Mouse (Mus musculus) midbrain, embryonic 13.5 days (tissue): Measurements from ENCODE around the gene Adarb2. TPM values are rescaled to one million over a fixed set of nuclear protein-coding genes. Genes with fewer than 3 reads are reported as not detected.

ENCODE experiments used
- ATAC-seq: fragments of 200-750 bp; cut with Nextera tagmentation; 2 replicates; pipeline ENCODE4 v1.8.0; 2017; ENCODE audit warnings: mild to moderate bottlenecking, moderate TSS enrichment, moderate library complexity
- H3K27ac ChIP-seq: fragments of 300-500 bp; sonication (generic); 2 replicates; pipeline ENCODE4 v1.5.1; 2015; ENCODE audit warnings: inconsistent platforms, mild to moderate bottlenecking, moderate library complexity
- H3K27me3 ChIP-seq: fragments of 300-500 bp; sonication (generic); 2 replicates; pipeline ENCODE4 v1.6.1; 2015; ENCODE audit warnings: mild to moderate bottlenecking, inconsistent platforms
- H3K36me3 ChIP-seq: fragments of 300-500 bp; sonication (generic); 2 replicates; pipeline ENCODE4 v1.6.1; 2015; ENCODE audit warnings: mild to moderate bottlenecking, inconsistent platforms
- H3K4me1 ChIP-seq: fragments of 300-500 bp; sonication (generic); replicated peaks from 2 replicates; pipeline ENCODE4 v1.6.1; 2015; ENCODE audit warnings: inconsistent platforms
- H3K4me2 ChIP-seq: fragments of 300-500 bp; sonication (generic); replicated peaks from 2 replicates; pipeline ENCODE4 v1.6.1; 2015; ENCODE audit warnings: moderate library complexity, mild to moderate bottlenecking, inconsistent platforms
- H3K4me3 ChIP-seq: fragments of 300-500 bp; sonication (generic); replicated peaks from 2 replicates; pipeline ENCODE4 v1.5.1; 2015; ENCODE audit warnings: mild to moderate bottlenecking, inconsistent platforms
- H3K9ac ChIP-seq: fragments of 300-500 bp; sonication (generic); replicated peaks from 2 replicates; pipeline ENCODE4 v1.6.1; 2015; ENCODE audit warnings: mild to moderate bottlenecking, inconsistent platforms
- H3K9me3 ChIP-seq: fragments of 300-500 bp; sonication (generic); 2 replicates; pipeline ENCODE4 v1.6.1; 2016; ENCODE audit warnings: mild to moderate bottlenecking, inconsistent platforms
- WGBS: fragments of 180-500 bp; shearing (Covaris S2); methylation state at CpG from one replicate; pipeline ENCODE4 v1.1.7; 2015; 5-methylcytosine and 5-hydroxymethylcytosine counted together
- polyA plus RNA-seq: library from polyadenylated mRNA; unstranded; fragments of >200 nt; fragmentation: Nextera tagmentation; extraction: Ambion mirVana; gene quantifications from 2 replicates; pipeline ENCODE4 v1.2.1, GENCODE M21; 2015

Gene Adarb2
- polyA plus RNA-seq, 1 experiment from 2014 or later, result 26.9 TPM

DNA sequence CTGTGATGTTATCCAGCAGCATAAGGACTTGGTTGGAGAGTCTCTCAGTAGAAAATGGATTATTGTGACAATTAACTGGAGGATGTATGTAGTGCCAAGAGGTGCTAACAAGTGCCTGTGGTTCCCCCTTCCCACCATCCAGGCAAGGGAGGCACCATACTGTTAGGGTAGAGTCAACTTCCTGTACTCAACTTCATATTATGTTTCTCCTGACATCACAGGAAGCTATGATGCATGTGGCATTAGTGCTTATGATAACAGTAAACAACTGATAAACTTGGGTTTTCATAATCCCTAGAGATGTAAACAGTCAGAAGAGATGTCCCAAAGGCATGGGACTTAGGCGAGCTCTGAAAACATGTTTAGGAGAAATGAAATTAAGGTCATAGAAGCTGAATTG is 414.0 kb downstream of the Adarb2 start:
- no peak overlapping the region for H3K4me3 ChIP-seq
- WGBS, result 91% methylated on average over 1 of the region's 1 CpGs
- H3K27me3 ChIP-seq, result no peaks in the 10 kb centered on the region
- no peak for ATAC-seq
- no peak overlapping the region for H3K4me2 ChIP-seq
- peaks cover 4% of the 10 kb centered on the region; the same call in 1 of the 2 replicates for H3K4me1 ChIP-seq
- H3K9me3 ChIP-seq, result no peaks in the 10 kb centered on the region
- H3K9ac ChIP-seq, result no peak overlapping the region
- H3K36me3 ChIP-seq, result no peaks in the 10 kb centered on the region
- H3K27ac ChIP-seq, result no peak overlapping the region

DNA sequence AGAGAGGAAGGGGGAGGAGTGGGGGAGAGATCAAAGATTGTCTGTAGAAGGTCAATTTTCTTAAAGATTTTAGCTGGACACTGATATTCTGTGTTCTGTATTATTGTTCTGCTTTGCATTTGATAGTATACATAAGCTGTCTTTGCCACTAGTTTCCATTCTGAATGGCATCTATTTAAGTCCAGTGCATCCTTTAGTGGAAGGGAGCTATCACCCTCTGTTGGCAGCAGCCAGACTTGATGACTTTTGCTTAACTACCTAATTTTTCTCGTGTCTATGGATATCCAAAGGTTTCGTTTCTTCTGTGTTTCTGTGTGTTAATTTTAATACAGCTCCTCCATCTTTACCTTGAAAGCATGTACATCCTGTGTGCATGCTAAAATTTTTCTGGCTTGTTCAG is 419.6 kb downstream of the Adarb2 start:
- no peaks in the 10 kb centered on the region for H3K9me3 ChIP-seq
- H3K27ac ChIP-seq, result no peak overlapping the region
- H3K4me3 ChIP-seq, result no peak overlapping the region
- H3K9ac ChIP-seq, result no peak overlapping the region
- no peaks in the 10 kb centered on the region for H3K27me3 ChIP-seq
- no peak for ATAC-seq
- H3K36me3 ChIP-seq, result no peaks in the 10 kb centered on the region
- no peaks in the 10 kb centered on the region for H3K4me1 ChIP-seq
- 84% methylated on average over 2 of the region's 2 CpGs for WGBS
- H3K4me2 ChIP-seq, result no peak overlapping the region

DNA sequence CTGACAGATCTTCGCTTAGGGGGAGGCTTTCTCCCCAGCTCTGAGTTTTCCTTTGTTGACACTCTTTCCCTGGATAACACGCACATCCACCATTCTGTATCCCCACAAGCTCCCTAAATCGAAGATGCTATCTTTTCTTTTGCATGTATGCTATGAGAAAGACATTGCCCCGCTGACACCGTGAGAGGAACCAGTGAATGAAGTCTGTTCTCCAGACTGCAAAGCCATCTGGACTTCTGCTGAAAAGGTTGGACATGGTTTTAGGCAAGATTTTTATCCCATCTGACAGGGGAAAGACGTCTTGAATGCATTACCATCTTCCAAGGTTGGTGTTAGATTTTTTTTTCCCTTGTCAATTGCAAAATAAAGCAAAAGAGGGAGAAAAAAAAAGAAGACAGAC is 426.9 kb downstream of the Adarb2 start:
- Histone ChIP-seq H3K9ac (no peak overlapping the region), H3K27ac (no peak overlapping the region; the same call in 1 of the 2 replicates), H3K4me3 (no peak overlapping the region), H3K9me3 (no peaks in the 10 kb centered on the region), H3K4me1 (no peaks in the 10 kb centered on the region), H3K4me2 (no peak overlapping the region), H3K27me3 (no peaks in the 10 kb centered on the region), H3K36me3 (no peaks in the 10 kb centered on the region)
- no peak for ATAC-seq
- WGBS, result 50% methylated on average over 6 of the region's 6 CpGs

DNA sequence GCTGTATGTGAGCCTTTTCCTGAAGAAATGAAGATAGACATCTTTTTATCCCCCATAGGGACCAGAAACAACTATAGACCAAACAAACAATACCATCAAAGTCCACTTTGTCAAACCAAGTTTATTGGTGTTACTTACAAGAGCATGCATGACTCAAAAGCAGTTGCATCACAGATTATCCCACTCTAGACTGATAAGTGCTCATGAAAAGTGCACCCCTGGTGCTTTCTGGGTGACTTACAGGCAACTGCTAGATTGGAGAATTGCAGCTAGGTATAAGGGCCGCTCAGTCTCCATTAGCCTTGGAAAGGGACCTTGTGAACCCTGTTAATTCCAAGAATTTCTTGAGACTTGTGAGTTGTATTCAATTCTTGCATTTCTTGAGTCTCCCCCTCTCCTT is 429.0 kb downstream of the Adarb2 start:
- no peak for ATAC-seq
- H3K27ac ChIP-seq, result no peak overlapping the region
- H3K27me3 ChIP-seq, result no peaks in the 10 kb centered on the region
- H3K4me1 ChIP-seq, result no peaks in the 10 kb centered on the region
- no peak overlapping the region for H3K4me3 ChIP-seq
- 83% methylated on average over 1 of the region's 1 CpGs for WGBS
- H3K9ac ChIP-seq, result no peak overlapping the region
- no peaks in the 10 kb centered on the region for H3K9me3 ChIP-seq
- no peak overlapping the region for H3K4me2 ChIP-seq
- no peaks in the 10 kb centered on the region for H3K36me3 ChIP-seq

DNA sequence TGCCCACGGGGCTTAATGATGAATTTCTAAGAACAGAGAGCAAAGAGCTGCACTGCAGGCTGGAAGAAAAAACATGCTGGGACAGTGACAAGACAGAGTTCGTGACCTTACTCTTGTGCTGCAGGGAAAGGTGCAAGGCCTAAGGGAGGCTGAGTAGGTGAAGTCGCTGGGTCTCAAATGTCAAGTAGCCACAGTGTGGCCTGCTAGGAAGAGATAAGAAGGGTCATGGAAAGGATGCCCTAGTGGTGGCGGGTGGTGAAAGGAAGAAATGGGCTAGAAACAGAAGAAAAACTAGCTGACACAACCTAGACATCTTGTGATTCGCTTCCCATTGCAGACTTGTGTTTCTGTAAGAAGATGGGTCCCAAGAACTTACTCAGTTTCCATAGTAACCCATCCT is 429.4 kb downstream of the Adarb2 start:
- no peak for ATAC-seq

DNA sequence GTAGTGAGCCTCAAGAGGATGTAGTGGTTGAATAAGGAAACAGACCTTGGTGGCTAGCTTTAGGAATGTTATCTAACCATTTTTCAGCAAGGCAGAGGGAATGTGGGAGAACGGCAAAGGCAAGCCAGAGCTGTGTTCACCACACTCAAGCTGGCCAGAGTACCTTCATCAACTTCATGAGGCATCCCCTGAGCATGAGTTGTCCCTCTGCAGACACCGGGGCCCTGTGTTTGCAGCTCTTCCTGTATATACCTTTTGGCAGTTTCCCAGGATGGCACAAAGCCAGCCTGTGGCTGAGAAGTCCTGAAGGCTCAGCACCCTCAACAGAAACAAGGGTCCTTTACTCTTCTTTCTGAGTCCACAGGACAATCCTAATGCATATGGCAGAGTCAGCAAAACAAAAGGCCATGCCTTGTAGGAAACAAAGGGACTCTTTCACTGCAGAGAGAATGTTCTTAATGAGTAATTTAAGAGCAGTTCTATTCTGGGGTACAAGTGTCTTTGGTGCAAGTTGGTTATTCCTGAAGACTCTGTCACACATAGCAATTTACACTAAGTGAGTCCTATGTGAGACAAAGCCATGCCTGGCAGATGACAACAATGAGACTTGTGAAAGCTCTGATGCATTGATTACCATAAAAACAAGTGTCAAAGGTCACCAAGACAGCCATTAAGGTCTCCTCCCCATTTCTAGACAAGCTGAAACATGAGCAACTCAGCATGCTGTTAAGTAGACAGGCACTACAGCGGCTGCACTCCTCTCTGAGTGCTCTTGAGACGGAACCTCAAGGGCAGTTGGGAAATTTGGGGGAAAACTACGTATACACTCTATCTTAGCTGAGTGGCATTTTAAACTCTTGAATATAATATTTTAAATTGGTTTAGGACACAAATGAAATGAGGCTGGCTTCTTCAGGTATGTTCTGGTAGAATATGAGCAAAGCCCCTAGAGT is 431.0 kb downstream of the Adarb2 start:
- no peaks in the 10 kb centered on the region for H3K27me3 ChIP-seq
- no peaks in the 10 kb centered on the region for H3K9me3 ChIP-seq
- H3K4me1 ChIP-seq, result no peaks in the 10 kb centered on the region
- no peak for ATAC-seq
- no peak overlapping the region for H3K4me2 ChIP-seq
- no peak overlapping the region for H3K9ac ChIP-seq
- 81% methylated on average over 5 of the region's 5 CpGs for WGBS
- H3K36me3 ChIP-seq, result no peaks in the 10 kb centered on the region
- H3K4me3 ChIP-seq, result no peak overlapping the region
- no peak overlapping the region for H3K27ac ChIP-seq

More for the DNA sequence above, 429.4 kb downstream of the Adarb2 start:
- 72% methylated on average over 5 of the region's 5 CpGs for WGBS
- Histone ChIP-seq H3K27ac (no peak overlapping the region), H3K4me3 (no peak overlapping the region), H3K9ac (no peak overlapping the region), H3K36me3 (no peaks in the 10 kb centered on the region), H3K9me3 (no peaks in the 10 kb centered on the region), H3K27me3 (no peaks in the 10 kb centered on the region), H3K4me2 (no peak overlapping the region), H3K4me1 (no peaks in the 10 kb centered on the region)

DNA sequence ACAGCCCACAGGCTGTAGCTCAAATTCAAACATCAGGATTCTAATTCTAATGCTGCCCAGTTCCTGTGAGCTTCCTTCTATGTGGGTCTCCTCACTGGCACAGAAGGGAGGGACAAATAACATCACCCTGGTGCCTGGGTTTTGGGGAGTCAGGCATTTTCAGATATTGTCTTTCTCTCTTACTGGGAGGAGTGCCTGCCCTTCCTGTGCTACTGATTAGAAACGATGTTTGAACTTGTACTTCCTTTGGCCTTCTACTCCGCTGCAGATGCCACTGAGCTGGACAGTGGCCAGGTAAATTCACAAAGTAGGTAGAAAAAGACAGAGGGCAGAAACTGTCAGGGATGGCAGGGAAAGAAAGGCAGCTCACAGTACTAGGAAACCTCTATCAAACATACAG is 439.4 kb downstream of the Adarb2 start:
- no peak for ATAC-seq
- H3K27me3 ChIP-seq, result no peaks in the 10 kb centered on the region
- 86% methylated on average over 2 of the region's 2 CpGs for WGBS

DNA sequence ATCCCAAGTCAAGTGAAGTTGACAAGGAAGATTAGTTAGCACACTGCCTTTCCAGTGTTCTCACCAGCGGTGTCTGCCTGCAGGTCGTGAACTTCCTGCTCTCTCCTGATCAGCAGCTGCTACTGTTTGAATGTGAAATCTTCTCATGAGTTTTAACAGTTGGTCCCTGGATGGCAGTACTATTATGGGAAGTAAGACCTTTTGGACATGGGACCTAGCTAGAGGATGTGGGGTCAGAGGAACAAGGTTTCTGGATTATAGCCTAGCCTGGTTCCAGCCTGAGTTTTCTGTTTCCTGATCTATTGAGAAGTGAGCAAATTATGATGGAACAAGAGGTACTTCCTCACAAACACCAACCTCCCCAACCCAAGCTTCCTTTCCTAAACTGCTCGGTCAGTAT is 441.3 kb downstream of the Adarb2 start:
- ATAC-seq, result no peak
- 91% methylated on average over 3 of the region's 3 CpGs for WGBS
- H3K9ac ChIP-seq, result no peak overlapping the region
- H3K4me1 ChIP-seq, result no peaks in the 10 kb centered on the region
- H3K27me3 ChIP-seq, result no peaks in the 10 kb centered on the region
- H3K4me2 ChIP-seq, result no peak overlapping the region
- no peaks in the 10 kb centered on the region for H3K36me3 ChIP-seq
- no peak overlapping the region for H3K4me3 ChIP-seq
- H3K27ac ChIP-seq, result no peak overlapping the region
- no peaks in the 10 kb centered on the region for H3K9me3 ChIP-seq

More for the DNA sequence above, 439.4 kb downstream of the Adarb2 start:
- no peak overlapping the region for H3K4me3 ChIP-seq
- H3K9me3 ChIP-seq, result no peaks in the 10 kb centered on the region
- H3K9ac ChIP-seq, result no peak overlapping the region
- H3K27ac ChIP-seq, result no peak overlapping the region
- H3K36me3 ChIP-seq, result no peaks in the 10 kb centered on the region
- no peak overlapping the region for H3K4me2 ChIP-seq
- H3K4me1 ChIP-seq, result no peaks in the 10 kb centered on the region

DNA sequence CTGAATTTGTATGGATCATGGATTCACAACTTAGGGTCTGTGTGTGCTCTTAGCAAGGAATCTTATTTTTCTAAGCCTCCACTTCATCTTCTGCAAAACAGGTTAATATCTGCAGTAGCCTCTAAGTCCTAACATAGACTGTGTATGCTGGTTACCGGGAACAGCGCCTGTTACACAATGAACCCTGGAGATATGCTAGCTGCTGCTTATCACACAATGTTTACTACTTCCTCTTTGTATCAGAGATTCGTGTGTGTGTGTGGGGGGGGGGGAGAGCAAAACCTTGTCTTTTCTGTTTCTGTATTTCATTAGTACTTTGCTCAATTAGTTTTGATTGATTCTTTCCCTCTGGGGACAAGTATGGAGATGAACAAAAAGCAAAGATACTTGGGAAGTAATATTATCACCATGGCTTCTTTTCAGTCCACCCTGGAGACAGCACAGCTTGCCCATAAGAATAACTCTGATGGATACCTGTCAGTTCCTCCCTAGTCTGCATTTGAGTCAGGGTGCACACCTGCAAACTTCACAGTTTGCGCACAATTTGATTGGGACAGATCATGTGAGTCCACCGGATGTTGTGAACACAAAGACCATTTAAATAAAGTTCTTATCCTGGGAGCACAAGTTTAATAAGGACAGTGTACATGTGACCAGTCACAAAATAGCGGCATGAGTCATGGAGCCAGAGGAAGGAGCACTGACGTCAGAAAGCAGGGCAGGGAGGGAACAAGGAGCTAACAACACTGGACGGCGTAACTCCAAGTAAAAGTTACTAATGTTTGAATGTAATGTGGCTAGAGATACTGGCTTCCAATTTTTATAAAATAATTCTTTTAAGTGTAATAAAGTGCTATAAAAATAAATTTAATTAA is 442.4 kb downstream of the Adarb2 start:
- no peak overlapping the region for H3K27ac ChIP-seq
- no peak for ATAC-seq
- 82% methylated on average over 9 of the region's 9 CpGs for WGBS
- H3K4me2 ChIP-seq, result no peak overlapping the region
- H3K4me1 ChIP-seq, result no peaks in the 10 kb centered on the region
- no peaks in the 10 kb centered on the region for H3K27me3 ChIP-seq
- H3K9ac ChIP-seq, result no peak overlapping the region
- H3K9me3 ChIP-seq, result no peaks in the 10 kb centered on the region
- H3K4me3 ChIP-seq, result no peak overlapping the region
- H3K36me3 ChIP-seq, result no peaks in the 10 kb centered on the region

DNA sequence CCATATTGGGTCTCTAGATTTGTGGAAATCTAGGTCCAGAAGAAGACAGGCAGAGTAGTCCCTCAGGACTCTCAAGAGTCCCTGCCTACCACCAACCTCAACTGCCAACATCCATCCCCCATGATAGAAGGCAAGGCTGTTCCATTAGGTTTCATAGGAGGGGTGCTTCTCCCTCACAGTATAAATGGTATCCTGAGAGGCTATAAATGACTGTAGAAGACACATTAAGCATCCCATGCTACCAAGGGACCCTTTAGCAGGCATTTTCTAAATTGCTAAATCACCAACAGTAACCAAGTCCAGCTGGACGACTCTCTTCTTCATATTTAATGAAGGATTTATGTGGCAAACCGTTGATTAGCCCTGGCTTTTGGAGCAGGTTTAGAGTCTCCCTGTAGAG is 446.6 kb downstream of the Adarb2 start:
- H3K4me1 ChIP-seq, result no peaks in the 10 kb centered on the region
- no peak overlapping the region for H3K27ac ChIP-seq
- no peak overlapping the region for H3K9ac ChIP-seq
- no peak overlapping the region for H3K4me2 ChIP-seq
- no peak overlapping the region for H3K4me3 ChIP-seq
- no peak for ATAC-seq
- WGBS, result 67% methylated on average over 2 of the region's 2 CpGs
- H3K27me3 ChIP-seq, result no peaks in the 10 kb centered on the region
- H3K9me3 ChIP-seq, result no peaks in the 10 kb centered on the region
- H3K36me3 ChIP-seq, result no peaks in the 10 kb centered on the region

DNA sequence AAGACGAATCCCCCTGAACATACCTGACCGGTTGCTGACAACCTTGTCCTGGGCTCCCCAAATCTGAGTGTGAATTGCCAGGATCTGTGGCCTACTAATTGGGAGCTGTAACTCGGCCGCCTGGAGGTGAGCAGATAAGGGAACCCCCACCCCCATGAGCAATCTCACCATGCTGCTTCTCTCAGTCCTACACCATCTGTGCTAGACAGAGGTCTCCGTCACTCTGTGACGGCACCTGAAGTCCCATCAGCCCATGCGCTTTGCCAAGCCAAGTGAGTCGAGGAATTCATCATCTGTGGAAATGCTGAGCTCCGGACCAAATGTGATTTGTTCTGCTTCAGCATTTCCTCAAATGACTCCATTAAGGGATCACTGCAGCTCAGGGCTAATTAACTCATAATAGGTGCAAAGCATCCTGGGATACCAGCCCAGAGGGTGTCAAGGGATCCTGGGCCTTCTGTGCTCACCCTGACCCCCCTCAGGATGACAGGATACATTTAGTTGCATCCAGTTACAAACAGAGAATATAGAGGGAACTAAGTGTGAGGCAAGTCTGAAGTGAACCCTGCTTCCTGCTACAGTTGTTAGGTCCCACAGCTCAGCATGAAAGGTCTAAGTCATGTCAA is 462.1 kb downstream of the Adarb2 start:
- Histone ChIP-seq H3K9me3 (no peaks in the 10 kb centered on the region), H3K4me1 (no peaks in the 10 kb centered on the region), H3K4me2 (no peak overlapping the region), H3K27me3 (no peaks in the 10 kb centered on the region), H3K9ac (no peak overlapping the region), H3K36me3 (no peaks in the 10 kb centered on the region), H3K4me3 (no peak overlapping the region), H3K27ac (no peak overlapping the region)
- WGBS, result 76% methylated on average over 9 of the region's 9 CpGs
- ATAC-seq, result peak; percentile 78

DNA sequence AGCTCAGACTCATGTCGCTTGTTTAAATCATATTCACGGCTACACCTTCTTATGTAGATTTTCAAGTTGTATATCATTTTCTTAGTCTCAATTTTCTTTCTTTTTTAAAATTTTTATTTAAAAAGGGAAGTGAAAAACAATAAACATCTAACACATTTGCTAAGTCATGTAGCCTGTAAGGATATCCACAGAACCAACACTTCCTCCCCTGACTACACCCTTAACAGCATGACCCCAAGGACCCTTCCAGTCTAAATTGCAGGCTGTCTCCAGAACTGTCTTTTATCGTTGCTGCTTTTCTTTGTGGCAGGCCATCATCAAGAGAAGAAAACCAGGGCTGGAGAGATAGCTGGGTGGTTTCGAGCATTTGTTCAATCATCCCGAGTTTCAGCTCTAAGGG is 474.5 kb downstream of the Adarb2 start:
- Histone ChIP-seq H3K9ac (no peak overlapping the region), H3K4me3 (no peak overlapping the region), H3K4me2 (no peak overlapping the region), H3K36me3 (no peaks in the 10 kb centered on the region), H3K27ac (no peak overlapping the region), H3K4me1 (peaks cover 15% of the 10 kb centered on the region), H3K9me3 (no peaks in the 10 kb centered on the region), H3K27me3 (no peaks in the 10 kb centered on the region)
- ATAC-seq, result no peak
- WGBS, result 83% methylated on average over 5 of the region's 5 CpGs
